Mouse (Mus musculus) small intestine, adult 2 months (tissue): ENCODE measurements around the gene Gm20388. TPM values are rescaled to one million over a fixed set of nuclear protein-coding genes. Genes with fewer than 3 reads are reported as not detected.
A peak's percentile ranks its signal among the peaks of the same experiment; 100 is the strongest.

ENCODE experiments used
- H3K27ac ChIP-seq: fragments of 200-500 bp; 2 replicates; pipeline ENCODE4 v1.5.1; 2012; ENCODE audit warnings: low read depth, low read length, control low read depth, inconsistent platforms; ENCODE audit not compliant: insufficient read depth
- H3K27me3 ChIP-seq: fragments of 200-500 bp; 2 replicates; pipeline ENCODE4 v1.6.1; 2012; ENCODE audit warnings: mild to moderate bottlenecking, moderate library complexity, low read length, inconsistent platforms; ENCODE audit not compliant: control insufficient read depth, insufficient read depth
- H3K36me3 ChIP-seq: fragments of 200-500 bp; 2 replicates; pipeline ENCODE4 v1.6.1; 2012; ENCODE audit warnings: mild to moderate bottlenecking, low read length, control low read depth, inconsistent platforms; ENCODE audit not compliant: control insufficient read depth, insufficient read depth
- H3K4me1 ChIP-seq: fragments of 200-500 bp; 2 replicates; pipeline ENCODE4 v1.6.1; 2012; ENCODE audit warnings: low read length, inconsistent platforms, mixed read lengths; ENCODE audit not compliant: control insufficient read depth, insufficient read depth, insufficient read length
- H3K4me3 ChIP-seq: fragments of 200-500 bp; 2 replicates; pipeline ENCODE4 v1.5.1; 2012; ENCODE audit warnings: low read depth, mild to moderate bottlenecking, control low read depth, inconsistent platforms, low read length, moderate library complexity
- CTCF ChIP-seq: fragments of 200-500 bp; IDR thresholded peaks from 2 replicates; pipeline ENCODE4 v1.5.1; 2012; ENCODE audit warnings: low read depth, mild to moderate bottlenecking, control low read depth, inconsistent platforms, low read length, moderate library complexity, mixed read lengths; ENCODE audit not compliant: insufficient replicate concordance, insufficient read length; ENCODE audit errors: extremely low read depth
- POLR2A ChIP-seq: fragments of 200-500 bp; IDR thresholded peaks from 2 replicates; pipeline ENCODE4 v1.6.1; 2012; ENCODE audit warnings: low read depth, mild to moderate bottlenecking, control low read depth, inconsistent platforms, low read length, moderate library complexity
- WGBS: fragments of 180-500 bp; shearing (Covaris S2); methylation state at CpG from one replicate; pipeline ENCODE4 v1.1.7; 2018; 5-methylcytosine and 5-hydroxymethylcytosine counted together
- polyA plus RNA-seq: library from polyadenylated mRNA; depleted of rRNA; stranded (reverse); fragments of >200 nt; gene quantifications from 2 replicates; pipeline ENCODE4 v1.2.3, GENCODE M21; 2012

Gene Gm20388
- polyA plus RNA-seq, 1 experiment = 37.3 TPM

- Histone ChIP-seq H3K27ac (no peak overlapping the region), H3K36me3 (no peaks in the 10 kb centered on the region), H3K4me1 (peaks cover 6% of the 10 kb centered on the region), H3K27me3 (peaks cover 22% of the 10 kb centered on the region), H3K4me3 (no peak overlapping the region)
- TF ChIP-seq POLR2A (no peak), CTCF (no peak)
- WGBS = 65% methylated on average over 5 of the region's 5 CpGs
Observed at GRCm38 (mm10) chr8:120226700-120227577, 316.3 kb downstream of the Gm20388 start.

GRCm38 (mm10) chr8:120227578-120227876, 316.9 kb downstream of the Gm20388 start:
- Histone ChIP-seq H3K36me3 (no peaks in the 10 kb centered on the region), H3K4me1 (peaks cover 6% of the 10 kb centered on the region), H3K27me3 (peaks cover 22% of the 10 kb centered on the region), H3K27ac (no peak overlapping the region), H3K4me3 (no peak overlapping the region)
- TF ChIP-seq CTCF (no peak), POLR2A (no peak)

- WGBS = 6% methylated on average over 49 of the region's 52 CpGs
- H3K27ac ChIP-seq = no peak within 1 kb of the TSS
Observed at GRCm38 (mm10) chr8:120227891-120228591, 317.4 kb downstream of the Gm20388 start, which contains the start of gene Gse1. Gse1 (plus strand) TSS chr8:120228456.

GRCm38 (mm10) chr8:120228781-120229573, 318.3 kb downstream of the Gm20388 start:
- H3K36me3 ChIP-seq = no peaks in the 10 kb centered on the region
- peaks cover 6% of the 10 kb centered on the region for H3K4me1 ChIP-seq
- 1% methylated on average over 125 of the region's 125 CpGs for WGBS
- peak overlapping the region; percentile 67 for H3K4me3 ChIP-seq
- H3K27me3 ChIP-seq = peaks cover 22% of the 10 kb centered on the region
- no peak overlapping the region for H3K27ac ChIP-seq
- TF ChIP-seq CTCF = no peak
- no peak for TF ChIP-seq POLR2A

More at GRCm38 (mm10) chr8:120227891-120228591, 317.4 kb downstream of the Gm20388 start, which contains the start of gene Gse1:
- Histone ChIP-seq H3K36me3 (no peaks in the 10 kb centered on the region), H3K4me1 (peaks cover 6% of the 10 kb centered on the region), H3K4me3 (peak within 1 kb of the TSS; percentile 67), H3K27me3 (peaks cover 22% of the 10 kb centered on the region)
- TF ChIP-seq CTCF (no peak), POLR2A (no peak)

DNA sequence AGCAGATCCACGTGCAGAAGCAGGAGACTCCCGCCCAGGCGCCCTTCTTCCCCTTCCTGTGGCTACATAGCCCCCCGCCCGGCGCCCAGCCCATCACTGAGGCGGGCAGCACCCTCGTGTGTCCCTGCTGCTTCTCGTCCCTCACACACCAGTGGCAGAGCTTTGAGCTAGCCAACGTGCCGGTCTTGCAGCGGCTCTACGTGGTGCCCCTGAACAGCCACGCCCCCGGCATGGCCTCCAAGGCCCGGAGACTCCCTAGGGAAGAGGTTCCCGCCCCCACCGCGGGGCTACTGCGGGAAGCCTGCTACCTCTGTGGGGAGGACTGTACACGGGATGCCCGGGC, 318.9 kb downstream of the Gm20388 start:
- Histone ChIP-seq H3K27me3 (peaks cover 22% of the 10 kb centered on the region), H3K4me3 (peak overlapping the region; percentile 67), H3K36me3 (no peaks in the 10 kb centered on the region), H3K4me1 (peaks cover 6% of the 10 kb centered on the region), H3K27ac (no peak overlapping the region)
- WGBS = 3% methylated on average over 22 of the region's 22 CpGs
- no peak for TF ChIP-seq CTCF
- no peak for TF ChIP-seq POLR2A

DNA sequence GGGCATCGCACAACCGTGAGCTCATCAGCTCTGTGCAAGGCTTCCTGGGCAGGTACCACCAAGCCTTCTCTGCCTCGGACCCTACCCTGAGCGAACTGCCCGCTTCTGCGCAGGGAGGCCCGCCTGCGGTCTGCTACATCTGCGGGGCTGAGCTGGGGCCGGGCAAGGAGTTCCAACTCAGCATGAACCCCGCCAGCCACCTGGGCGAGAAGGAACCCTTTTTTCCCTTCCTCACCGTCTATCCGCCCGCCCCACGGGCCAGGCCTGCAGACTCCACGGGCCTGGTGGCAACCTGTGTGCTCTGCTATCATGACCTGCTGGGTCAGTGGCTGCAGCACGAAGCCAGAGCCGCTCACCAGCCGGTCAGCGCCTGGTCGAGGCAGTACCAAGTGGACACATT, 319.4 kb downstream of the Gm20388 start:
- WGBS = 57% methylated on average over 22 of the region's 22 CpGs
- H3K27me3 ChIP-seq = peaks cover 22% of the 10 kb centered on the region
- H3K27ac ChIP-seq = no peak overlapping the region
- peak overlapping the region; percentile 67 for H3K4me3 ChIP-seq
- no peaks in the 10 kb centered on the region for H3K36me3 ChIP-seq
- H3K4me1 ChIP-seq = peaks cover 6% of the 10 kb centered on the region
- TF ChIP-seq CTCF (no peak), POLR2A (no peak)
